Mouse (Mus musculus) megakaryocyte, embryonic 14.5 days (primary cell): ENCODE data around the gene Phf11d.
"Not testable (repeated sequence)": the region's sequence is repeated elsewhere in the genome, so short reads cannot be mapped to it uniquely, and the experiment has no call there.

Source experiments
- FLI1 ChIP-seq: IDR thresholded peaks from 2 replicates; pipeline ENCODE4 v1.6.1; 2012; ENCODE audit warnings: low read length, inconsistent platforms, mixed read lengths
- GATA1 ChIP-seq: IDR thresholded peaks from 3 replicates; pipeline ENCODE4 v1.6.1; 2012; ENCODE audit warnings: mixed read lengths, low read length, inconsistent platforms, borderline replicate concordance

DNA sequence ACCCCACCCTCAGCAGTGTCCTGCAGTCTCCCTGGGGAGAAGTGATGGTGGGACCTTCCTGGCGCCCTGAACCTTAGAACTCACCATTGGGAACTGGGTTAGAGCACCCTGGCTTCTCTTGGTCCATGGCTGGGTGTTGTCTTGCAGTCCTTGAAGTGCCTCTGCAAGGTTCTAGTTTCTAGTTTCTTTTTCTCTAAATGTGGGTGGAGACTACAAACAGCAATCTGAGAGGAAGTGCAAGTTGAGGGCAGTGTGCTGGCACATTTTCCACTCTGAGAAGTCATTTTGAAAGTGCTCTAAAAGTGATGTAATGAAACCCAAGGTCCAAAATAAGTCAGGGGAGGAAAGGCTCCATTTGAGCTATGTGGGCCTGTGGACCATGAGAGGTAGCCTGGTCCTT, 24.1 kb downstream of the Phf11d start, which contains the start of gene Phf11b:
- not testable (repeated sequence) for TF ChIP-seq GATA1, FLI1
